8 mouse cellular contexts compared by ENCODE assay signal in the genomic region with DNA sequence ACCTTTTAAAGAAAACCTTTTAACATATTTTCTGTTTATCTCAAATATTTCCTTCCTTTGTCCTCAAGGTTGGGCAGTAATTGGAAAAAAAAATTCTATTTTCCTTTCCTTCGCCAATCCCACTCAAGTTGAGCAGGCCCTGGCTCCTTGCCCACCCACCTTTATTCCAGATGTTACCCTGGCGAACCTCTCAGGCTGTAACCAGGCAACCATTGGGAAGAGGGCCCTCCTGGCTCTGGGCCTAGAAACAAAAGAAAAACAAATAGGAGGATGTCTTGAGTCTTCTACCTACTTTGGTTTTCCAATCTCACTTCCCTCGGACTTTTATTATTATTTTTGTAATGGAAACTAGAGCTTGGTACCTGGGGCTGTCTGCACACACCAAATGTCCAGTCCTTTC.
A peak's percentile ranks its signal among the peaks of the same experiment; 100 is the strongest.
DNase-seq lines count a peak whose midpoint lies in the region; ATAC-seq lines count a peak whose summit lies in the region.

No protein-coding gene starts in this region.

- peak; percentile 67 for DNase-seq in kidney, postnatal 10 days
- DNase-seq in kidney, adult 18-20 months: no peak
- DNase-seq in 3T3-L1 (ENCODE audit: low read depth, low spot score): peak; percentile 10
- peak; percentile 2 to 12 for DNase-seq in adrenal gland, postnatal 36 days
- DNase-seq in heart, adult 9 months (ENCODE audit: low spot score in 2 of 2): peak; percentile 72 to 75
- DNase-seq in layer of hippocampus, adult 9-10 months (ENCODE audit: low spot score): no peak
- DNase-seq in thymus, postnatal 36 days: no peak

- no peak for ATAC-seq in erythroid progenitor cell, adult 5-6 weeks (replicated peaks; ENCODE audit: low FRiP score, poor library complexity, severe bottlenecking)

Comparison
In these comparisons a context has a peak if more than half of its experiments do, and no peak if none do; other contexts are left out.
1. DNase-seq: peak in kidney, postnatal 10 days (single experiment), 3T3-L1 (single experiment), adrenal gland, postnatal 36 days (2 of 2) and heart, adult 9 months (2 of 2); none in kidney, adult 18-20 months (single experiment), layer of hippocampus, adult 9-10 months (single experiment) and thymus, postnatal 36 days (0 of 2).